ENCODE assay signal across 12 mouse cellular contexts in genomic region chr13:109820866-109821265, GRCm38 (mm10).
A peak's percentile ranks its signal among the peaks of the same experiment; 100 is the strongest.
DNase-seq lines count a peak whose midpoint lies in the region; ATAC-seq and TF ChIP-seq lines count a peak whose summit lies in the region.
"Had no signal": no experiment of that assay in that cellular context is flagged by ENCODE, and none has a peak within 500 bp of the region (broad histone marks: within the 10 kb centered on the region; RNA-seq: fewer than 3 reads in every experiment).

No protein-coding gene starts in this region.

- H3K27me3 ChIP-seq in forebrain, embryonic 12.5 days: no peaks in the 10 kb centered on the region
- no peaks in the 10 kb centered on the region for H3K27me3 ChIP-seq in forebrain, embryonic 13.5 days
- H3K27me3 ChIP-seq in intestine, embryonic 15.5 days (replicated peaks): no peaks in the 10 kb centered on the region
- H3K27me3 ChIP-seq in intestine, postnatal 0 days (replicated peaks; ENCODE audit: control insufficient read depth, insufficient read depth, low read length): no peaks in the 10 kb centered on the region
- no peaks in the 10 kb centered on the region for H3K27me3 ChIP-seq in G1E (ENCODE audit: insufficient read depth, low read length)
- no peaks in the 10 kb centered on the region for H3K27me3 ChIP-seq in limb, embryonic 13.5 days

- peak overlapping the region; percentile 95; the same call in 1 of the 2 replicates for H3K27ac ChIP-seq in forebrain, embryonic 12.5 days
- H3K27ac ChIP-seq in forebrain, embryonic 13.5 days: no peak overlapping the region
- peak overlapping the region; percentile 56; the same call in 1 of the 2 replicates for H3K27ac ChIP-seq in intestine, embryonic 15.5 days
- no peak overlapping the region for H3K27ac ChIP-seq in intestine, postnatal 0 days (ENCODE audit: low read depth, low read length)
- peak overlapping the region; percentile 84; the same call in 1 of the 2 replicates for H3K27ac ChIP-seq in limb, embryonic 13.5 days

- 62% methylated on average over 3 of the region's 3 CpGs for WGBS in forebrain, embryonic 12.5 days
- WGBS in forebrain, embryonic 13.5 days: 63% methylated on average over 3 of the region's 3 CpGs
- WGBS in intestine, embryonic 15.5 days: 56% methylated on average over 3 of the region's 3 CpGs
- WGBS in intestine, postnatal 0 days: 47% methylated on average over 3 of the region's 3 CpGs
- 56% methylated on average over 3 of the region's 3 CpGs for WGBS in limb, embryonic 13.5 days

- DNase-seq in G1E (ENCODE audit: low spot score): no peak
- DNase-seq in ovary, adult 18-20 months (ENCODE audit: low spot score): no peak
- DNase-seq: adrenal gland, postnatal 14 days; cerebellum, adult 11 months; heart, adult 18-20 months; lung, postnatal 14 days had no signal

- no peak overlapping the region for H3K4me2 ChIP-seq in forebrain, embryonic 12.5 days
- H3K4me2 ChIP-seq in forebrain, embryonic 13.5 days: no peak overlapping the region
- no peak overlapping the region for H3K4me2 ChIP-seq in intestine, embryonic 15.5 days (replicated peaks)
- H3K4me2 ChIP-seq in intestine, postnatal 0 days (replicated peaks; ENCODE audit: low read depth): no peak overlapping the region
- no peak overlapping the region for H3K4me2 ChIP-seq in limb, embryonic 13.5 days (replicated peaks)

- no peaks in the 10 kb centered on the region for H3K9me3 ChIP-seq in forebrain, embryonic 12.5 days
- H3K9me3 ChIP-seq in forebrain, embryonic 13.5 days (replicated peaks): no peaks in the 10 kb centered on the region
- no peaks in the 10 kb centered on the region for H3K9me3 ChIP-seq in intestine, embryonic 15.5 days
- no peaks in the 10 kb centered on the region for H3K9me3 ChIP-seq in intestine, postnatal 0 days (ENCODE audit: control insufficient read depth)
- H3K9me3 ChIP-seq in G1E (replicated peaks): no peaks in the 10 kb centered on the region
- no peaks in the 10 kb centered on the region for H3K9me3 ChIP-seq in limb, embryonic 13.5 days

- no peak for TF ChIP-seq CTCF in intestine, postnatal 0 days (IDR thresholded peaks at IDR 0.05; ENCODE audit: low read depth)
- no peak for TF ChIP-seq CTCF in G1E (IDR thresholded peaks at IDR 0.05; ENCODE audit: low read depth, low read length)

- no peak for ATAC-seq in forebrain, embryonic 12.5 days (ENCODE audit: low FRiP score)
- no peak for ATAC-seq in forebrain, embryonic 13.5 days
- no peak for ATAC-seq in intestine, embryonic 15.5 days
- no peak for ATAC-seq in intestine, postnatal 0 days
- no peak for ATAC-seq in G1E (ENCODE audit: extremely low read depth, insufficient number of reproducible peaks, low FRiP score, poor library complexity, severe bottlenecking)
- no peak for ATAC-seq in limb, embryonic 13.5 days (ENCODE audit: low FRiP score, low read depth)
- no peak for ATAC-seq in activated CD4-positive, CD25-positive, alpha-beta regulatory T cell, adult 4 months

- H3K36me3 ChIP-seq in forebrain, embryonic 12.5 days (replicated peaks): no peaks in the 10 kb centered on the region
- H3K36me3 ChIP-seq in forebrain, embryonic 13.5 days (ENCODE audit: poor library complexity, severe bottlenecking): no peaks in the 10 kb centered on the region
- no peaks in the 10 kb centered on the region for H3K36me3 ChIP-seq in intestine, embryonic 15.5 days
- 0 out of 2 replicates have a peak, but pooled peaks cover 2% of the 10 kb centered on the region for H3K36me3 ChIP-seq in intestine, postnatal 0 days (ENCODE audit: control insufficient read depth, insufficient read depth)
- H3K36me3 ChIP-seq in G1E (replicated peaks): peaks cover 30% of the 10 kb centered on the region
- H3K36me3 ChIP-seq in limb, embryonic 13.5 days: no peaks in the 10 kb centered on the region

- peaks cover 43% of the 10 kb centered on the region for H3K4me1 ChIP-seq in forebrain, embryonic 12.5 days
- H3K4me1 ChIP-seq in forebrain, embryonic 13.5 days: peaks cover 42% of the 10 kb centered on the region
- peaks cover 16% of the 10 kb centered on the region for H3K4me1 ChIP-seq in intestine, embryonic 15.5 days (replicated peaks)
- 0 out of 2 replicates have a peak, but pooled peaks cover 4% of the 10 kb centered on the region for H3K4me1 ChIP-seq in intestine, postnatal 0 days (replicated peaks; ENCODE audit: control insufficient read depth, insufficient read depth, low read length)
- peaks cover 65% of the 10 kb centered on the region for H3K4me1 ChIP-seq in G1E (ENCODE audit: insufficient read depth, low read depth, low read length)
- H3K4me1 ChIP-seq in limb, embryonic 13.5 days: peaks cover 43% of the 10 kb centered on the region

- no peak overlapping the region for H3K4me3 ChIP-seq in forebrain, embryonic 12.5 days (replicated peaks)
- no peak overlapping the region for H3K4me3 ChIP-seq in forebrain, embryonic 13.5 days
- H3K4me3 ChIP-seq in intestine, embryonic 15.5 days (replicated peaks): no peak overlapping the region
- H3K4me3 ChIP-seq in intestine, postnatal 0 days (ENCODE audit: low read depth, low read length): no peak overlapping the region
- peak overlapping the region; percentile 20; the same call in 1 of the 2 replicates for H3K4me3 ChIP-seq in G1E (ENCODE audit: low read depth, low read length)
- no peak overlapping the region for H3K4me3 ChIP-seq in limb, embryonic 13.5 days

- H3K9ac ChIP-seq in forebrain, embryonic 12.5 days: no peak overlapping the region
- H3K9ac ChIP-seq in forebrain, embryonic 13.5 days: no peak overlapping the region
- no peak overlapping the region for H3K9ac ChIP-seq in intestine, embryonic 15.5 days
- H3K9ac ChIP-seq in intestine, postnatal 0 days (ENCODE audit: low read depth, low read length): no peak overlapping the region
- no peak overlapping the region for H3K9ac ChIP-seq in limb, embryonic 13.5 days

Comparison
In these comparisons a context has a peak if more than half of its experiments do, and no peak if none do; other contexts are left out.
1. H3K27ac ChIP-seq: peak in forebrain, embryonic 12.5 days (single experiment), intestine, embryonic 15.5 days (single experiment) and limb, embryonic 13.5 days (single experiment); none in forebrain, embryonic 13.5 days (single experiment) and intestine, postnatal 0 days (single experiment).